Mouse (Mus musculus): Measurements from ENCODE around the gene Fam192a. TPM values are rescaled to one million over a fixed set of nuclear protein-coding genes. Genes with fewer than 3 reads are reported as not detected.

Gene Fam192a
- total RNA-seq, 1 experiment, result 35.9 TPM

GRCm38 (mm10) chr8:94574159-94574907 lies 27.5 kb downstream of the Fam192a start:
- H3K4me1 ChIP-seq (ENCODE audit: control insufficient read depth in 2 of 2, insufficient read depth in 2 of 2, low read length in 2 of 2, poor library complexity in 1 of 2), result no peaks in the 10 kb centered on the region
- H3K9me3 ChIP-seq (ENCODE audit: control insufficient read depth, insufficient read depth, low read depth, low read length), result no peaks in the 10 kb centered on the region
- peaks cover 25% of the 10 kb centered on the region for H3K36me3 ChIP-seq (ENCODE audit: control insufficient read depth, insufficient read depth, low read length, poor library complexity, severe bottlenecking)
- in situ Hi-C loops (cut with MboI; ENCODE audit: low sequenced_read_pairs in 2 of 2, unreplicated experiment in 2 of 2), result no loop called here
- no peak overlapping the region for H3K9ac ChIP-seq (ENCODE audit: insufficient read depth, low read depth, low read length, poor library complexity, severe bottlenecking)
- H3K27ac ChIP-seq (ENCODE audit: insufficient read depth, low read depth, low read length, poor library complexity, severe bottlenecking), result no peak overlapping the region
- TF ChIP-seq MAFK (IDR thresholded peaks at IDR 0.05; ENCODE audit: insufficient read depth, low read depth, low read length) (no peak), CHD2 (IDR thresholded peaks at IDR 0.05; ENCODE audit: low read depth, low read length) (no peak), ZC3H11A (IDR thresholded peaks at IDR 0.05; ENCODE audit: borderline replicate concordance, low read depth, low read length) (no peak), HCFC1 (IDR thresholded peaks at IDR 0.05; ENCODE audit: borderline replicate concordance, insufficient read depth, low read length) (no peak), ZNF384 (IDR thresholded peaks at IDR 0.05; ENCODE audit: low read depth, low read length) (no peak)
- no peak overlapping the region for H3K4me3 ChIP-seq (ENCODE audit: insufficient read depth in 1 of 2, low read depth in 1 of 2, low read length in 2 of 2, poor library complexity in 1 of 2, severe bottlenecking in 1 of 2)
- no peak for DNase-seq (ENCODE audit: low read depth, low spot score)

DNA sequence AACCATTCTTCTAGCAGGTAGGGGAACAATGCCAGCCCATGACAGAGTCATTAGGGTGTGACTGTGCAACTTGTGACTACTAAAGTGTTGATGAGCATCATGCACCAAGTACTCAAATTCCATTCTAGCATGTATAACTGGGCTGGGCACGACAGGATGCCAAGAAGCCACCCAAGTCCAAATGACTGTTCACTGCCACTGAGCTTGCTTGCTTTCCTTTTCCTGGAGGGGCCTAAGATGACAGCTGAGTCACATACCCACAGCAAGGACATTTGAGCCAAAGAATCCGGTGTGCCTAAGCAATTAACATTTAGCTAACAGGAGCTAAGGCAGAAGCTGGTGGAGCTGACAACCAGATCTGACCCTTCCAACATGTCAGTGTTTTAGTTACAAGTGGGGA lies 29.9 kb downstream of the Fam192a start:
- TF ChIP-seq HCFC1 (IDR thresholded peaks at IDR 0.05; ENCODE audit: borderline replicate concordance, insufficient read depth, low read length) (no peak), CHD2 (IDR thresholded peaks at IDR 0.05; ENCODE audit: low read depth, low read length) (no peak), ZC3H11A (IDR thresholded peaks at IDR 0.05; ENCODE audit: borderline replicate concordance, low read depth, low read length) (no peak), MAFK (IDR thresholded peaks at IDR 0.05; ENCODE audit: insufficient read depth, low read depth, low read length) (no peak), ZNF384 (IDR thresholded peaks at IDR 0.05; ENCODE audit: low read depth, low read length) (no peak)

GRCm38 (mm10) chr8:94569419-94569818 lies 32.4 kb downstream of the Fam192a start:
- DNase-seq (ENCODE audit: low read depth, low spot score), result no peak
- Histone ChIP-seq H3K4me3 (ENCODE audit: insufficient read depth in 1 of 2, low read depth in 1 of 2, low read length in 2 of 2, poor library complexity in 1 of 2, severe bottlenecking in 1 of 2) (no peak overlapping the region), H3K4me1 (ENCODE audit: control insufficient read depth in 2 of 2, insufficient read depth in 2 of 2, low read length in 2 of 2, poor library complexity in 1 of 2) (peaks cover 0 to 4% of the 10 kb centered on the region in 2 experiments; a peak in 1 of 4 replicates), H3K27ac (ENCODE audit: insufficient read depth, low read depth, low read length, poor library complexity, severe bottlenecking) (no peak overlapping the region), H3K9me3 (ENCODE audit: control insufficient read depth, insufficient read depth, low read depth, low read length) (no peaks in the 10 kb centered on the region), H3K9ac (ENCODE audit: insufficient read depth, low read depth, low read length, poor library complexity, severe bottlenecking) (no peak overlapping the region), H3K36me3 (ENCODE audit: control insufficient read depth, insufficient read depth, low read length, poor library complexity, severe bottlenecking) (peaks cover 7% of the 10 kb centered on the region; the same call in 1 of the 2 replicates)
- no peak for TF ChIP-seq CHD2 (IDR thresholded peaks at IDR 0.05; ENCODE audit: low read depth, low read length)
- TF ChIP-seq ZNF384 (IDR thresholded peaks at IDR 0.05; ENCODE audit: low read depth, low read length), result no peak
- TF ChIP-seq MAFK (IDR thresholded peaks at IDR 0.05; ENCODE audit: insufficient read depth, low read depth, low read length), result no peak
- TF ChIP-seq HCFC1 (IDR thresholded peaks at IDR 0.05; ENCODE audit: borderline replicate concordance, insufficient read depth, low read length), result no peak
- in situ Hi-C loops (cut with MboI; ENCODE audit: low sequenced_read_pairs in 2 of 2, unreplicated experiment in 2 of 2), result no loop called here

More for the DNA sequence above, 29.9 kb downstream of the Fam192a start:
- no peak overlapping the region for H3K27ac ChIP-seq (ENCODE audit: insufficient read depth, low read depth, low read length, poor library complexity, severe bottlenecking)
- no peaks in the 10 kb centered on the region for H3K9me3 ChIP-seq (ENCODE audit: control insufficient read depth, insufficient read depth, low read depth, low read length)
- no peak for DNase-seq (ENCODE audit: low read depth, low spot score)
- no peak overlapping the region for H3K4me3 ChIP-seq (ENCODE audit: insufficient read depth in 1 of 2, low read depth in 1 of 2, low read length in 2 of 2, poor library complexity in 1 of 2, severe bottlenecking in 1 of 2)
- in situ Hi-C loops (cut with MboI; ENCODE audit: low sequenced_read_pairs in 2 of 2, unreplicated experiment in 2 of 2), result no loop called here
- peaks cover 20% of the 10 kb centered on the region for H3K36me3 ChIP-seq (ENCODE audit: control insufficient read depth, insufficient read depth, low read length, poor library complexity, severe bottlenecking)
- 0 out of 4 replicates have a peak, but pooled peaks cover 0 to 3% of the 10 kb centered on the region in 2 experiments for H3K4me1 ChIP-seq (ENCODE audit: control insufficient read depth in 2 of 2, insufficient read depth in 2 of 2, low read length in 2 of 2, poor library complexity in 1 of 2)
- H3K9ac ChIP-seq (ENCODE audit: insufficient read depth, low read depth, low read length, poor library complexity, severe bottlenecking), result no peak overlapping the region

- Histone ChIP-seq H3K27ac (ENCODE audit: insufficient read depth, low read depth, low read length, poor library complexity, severe bottlenecking) (no peak overlapping the region), H3K36me3 (ENCODE audit: control insufficient read depth, insufficient read depth, low read length, poor library complexity, severe bottlenecking) (no peaks in the 10 kb centered on the region; the same call in 1 of the 2 replicates), H3K4me1 (ENCODE audit: control insufficient read depth in 2 of 2, insufficient read depth in 2 of 2, low read length in 2 of 2, poor library complexity in 1 of 2) (peaks cover 0 to 4% of the 10 kb centered on the region in 2 experiments; a peak in 1 of 4 replicates), H3K9ac (ENCODE audit: insufficient read depth, low read depth, low read length, poor library complexity, severe bottlenecking) (no peak overlapping the region), H3K9me3 (ENCODE audit: control insufficient read depth, insufficient read depth, low read depth, low read length) (no peaks in the 10 kb centered on the region), H3K4me3 (ENCODE audit: insufficient read depth in 1 of 2, low read depth in 1 of 2, low read length in 2 of 2, poor library complexity in 1 of 2, severe bottlenecking in 1 of 2) (no peak overlapping the region)
- TF ChIP-seq ZC3H11A (IDR thresholded peaks at IDR 0.05; ENCODE audit: borderline replicate concordance, low read depth, low read length) (no peak), HCFC1 (IDR thresholded peaks at IDR 0.05; ENCODE audit: borderline replicate concordance, insufficient read depth, low read length) (no peak), CHD2 (IDR thresholded peaks at IDR 0.05; ENCODE audit: low read depth, low read length) (no peak), ZNF384 (IDR thresholded peaks at IDR 0.05; ENCODE audit: low read depth, low read length) (no peak), MAFK (IDR thresholded peaks at IDR 0.05; ENCODE audit: insufficient read depth, low read depth, low read length) (no peak)
- DNase-seq (ENCODE audit: low read depth, low spot score), result no peak
- in situ Hi-C loops (cut with MboI; ENCODE audit: low sequenced_read_pairs in 2 of 2, unreplicated experiment in 2 of 2), result no loop called here
These were observed 33.7 kb downstream of the Fam192a start for GRCm38 (mm10) chr8:94568098-94568497.

Data from ES-E14 (cell line).